ENCODE assay signal across 11 mouse cellular contexts in genomic region chr11:85392864-85393220, GRCm38 (mm10). TPM values are rescaled to one million over a fixed set of nuclear protein-coding genes. Genes with fewer than 3 reads are reported as not detected.
DNase-seq lines count a peak whose midpoint lies in the region; ATAC-seq and TF ChIP-seq lines count a peak whose summit lies in the region.
"Had no signal": no experiment of that assay in that cellular context is flagged by ENCODE, and none has a peak within 500 bp of the region (broad histone marks: within the 10 kb centered on the region; RNA-seq: fewer than 3 reads in every experiment).

No protein-coding gene starts in this region.

- ATAC-seq in megakaryocyte-erythroid progenitor cell, adult 5-6 weeks (replicated peaks; ENCODE audit: low FRiP score, low TSS enrichment, poor library complexity, severe bottlenecking), result no peak
- no peak for ATAC-seq in forebrain, embryonic 13.5 days

- peak overlapping the region; percentile 44 for H3K27ac ChIP-seq in heart, adult 2 months
- no peak overlapping the region for H3K27ac ChIP-seq in ES-E14 (ENCODE audit: insufficient read depth, low read depth, low read length, poor library complexity, severe bottlenecking)
- H3K27ac ChIP-seq in embryonic fibroblast, embryonic 13.5 days (ENCODE audit: insufficient read depth, low read length), result 0 out of 2 replicates have a peak overlapping the region, but pooled peaks have one; percentile 12
- no peak overlapping the region for H3K27ac ChIP-seq in forebrain, embryonic 13.5 days

- H3K9me3 ChIP-seq in ES-E14 (ENCODE audit: control insufficient read depth, insufficient read depth, low read depth, low read length), result no peaks in the 10 kb centered on the region
- no peaks in the 10 kb centered on the region for H3K9me3 ChIP-seq in forebrain, embryonic 13.5 days (replicated peaks)

- H3K9ac ChIP-seq in heart, adult 2 months (ENCODE audit: low read depth, low read length), result no peak overlapping the region
- peak overlapping the region; percentile 41 for H3K9ac ChIP-seq in ES-E14 (ENCODE audit: insufficient read depth, low read depth, low read length, poor library complexity, severe bottlenecking)
- H3K9ac ChIP-seq in forebrain, embryonic 13.5 days, result no peak overlapping the region

- no peaks in the 10 kb centered on the region for H3K27me3 ChIP-seq in heart, adult 2 months (ENCODE audit: control insufficient read depth, insufficient read depth, low read length)
- no peaks in the 10 kb centered on the region for H3K27me3 ChIP-seq in forebrain, embryonic 13.5 days

- 76% methylated on average over 9 of the region's 9 CpGs for WGBS in heart, adult 2 months
- 29% methylated on average over 9 of the region's 9 CpGs for WGBS in forebrain, embryonic 13.5 days

- H3K79me2 ChIP-seq in heart, adult 2 months (replicated peaks; ENCODE audit: control insufficient read depth, insufficient read depth, low read length), result no peaks in the 10 kb centered on the region

- no peak for TF ChIP-seq POLR2A in heart, adult 2 months (IDR thresholded peaks at IDR 0.05; ENCODE audit: insufficient read depth, low read depth, low read length)
- TF ChIP-seq POLR2A in embryonic fibroblast, embryonic 13.5 days (IDR thresholded peaks at IDR 0.05; ENCODE audit: low read depth, low read length), result no peak

- in situ Hi-C loops in ES-E14 (cut with MboI; ENCODE audit: low sequenced_read_pairs in 2 of 2, unreplicated experiment in 2 of 2), result no loop called here

- no peak for TF ChIP-seq EP300 in heart, adult 2 months (IDR thresholded peaks at IDR 0.05; ENCODE audit: insufficient read depth, low read depth, low read length)

- H3K4me1 ChIP-seq in heart, adult 2 months (ENCODE audit: control insufficient read depth, insufficient read depth, low read length), result no peaks in the 10 kb centered on the region; the same call in 1 of the 2 replicates
- H3K4me1 ChIP-seq in ES-E14 (ENCODE audit: control insufficient read depth in 2 of 2, insufficient read depth in 2 of 2, low read length in 2 of 2, poor library complexity in 1 of 2), result peaks cover 0 to 4% of the 10 kb centered on the region in 2 experiments; a peak in 3 of 4 replicates
- no peaks in the 10 kb centered on the region; the same call in 1 of the 2 replicates for H3K4me1 ChIP-seq in embryonic fibroblast, embryonic 13.5 days (ENCODE audit: control insufficient read depth, insufficient read depth, low read length)
- H3K4me1 ChIP-seq in forebrain, embryonic 13.5 days, result peaks cover 11% of the 10 kb centered on the region; the same call in 1 of the 2 replicates

- DNase-seq in heart, adult 2 months, result no peak
- no peak for DNase-seq in heart, adult 8-10 months (ENCODE audit: low spot score)
- peak; percentile 9 for DNase-seq in ES-E14 (ENCODE audit: low read depth, low spot score)
- DNase-seq in lung, postnatal 10 days, result peak; percentile 37
- no peak for DNase-seq in cerebellum, adult 8-10 months
- DNase-seq: adrenal gland, adult 8-10 months; spleen, adult 18-20 months had no signal

- H3K4me3 ChIP-seq in heart, adult 2 months, result no peak overlapping the region
- peak overlapping the region; percentile 20 to 27; a peak in 3 of 4 replicates for H3K4me3 ChIP-seq in ES-E14 (ENCODE audit: insufficient read depth in 1 of 2, low read depth in 1 of 2, low read length in 2 of 2, poor library complexity in 1 of 2, severe bottlenecking in 1 of 2)
- no peak overlapping the region for H3K4me3 ChIP-seq in embryonic fibroblast, embryonic 13.5 days (ENCODE audit: insufficient read depth, low read length)
- no peak overlapping the region for H3K4me3 ChIP-seq in forebrain, embryonic 13.5 days
- H3K4me3 ChIP-seq: myocyte had no signal

- no peak for TF ChIP-seq CTCF in heart, adult 2 months (IDR thresholded peaks at IDR 0.05)
- TF ChIP-seq CTCF in embryonic fibroblast, embryonic 13.5 days (IDR thresholded peaks at IDR 0.05; ENCODE audit: borderline replicate concordance, insufficient read depth, low read length), result no peak

- intact Hi-C loops in heart, adult 2 months (cut with DNase I), result no loop called here

- no peaks in the 10 kb centered on the region for H3K36me3 ChIP-seq in heart, adult 2 months (ENCODE audit: control insufficient read depth, insufficient read depth, low read length)
- no peaks in the 10 kb centered on the region for H3K36me3 ChIP-seq in ES-E14 (ENCODE audit: control insufficient read depth, insufficient read depth, low read length, poor library complexity, severe bottlenecking)
- H3K36me3 ChIP-seq in forebrain, embryonic 13.5 days (ENCODE audit: poor library complexity, severe bottlenecking), result no peaks in the 10 kb centered on the region

- no peak overlapping the region for H3K4me2 ChIP-seq in forebrain, embryonic 13.5 days

TF ChIP-seq in ES-E14, 5 proteins besides CTCF, POLR2A, EP300 and RAD21:
- no peak for TF ChIP-seq ZNF384 (IDR thresholded peaks at IDR 0.05; ENCODE audit: low read depth, low read length)
- no peak for TF ChIP-seq HCFC1 (IDR thresholded peaks at IDR 0.05; ENCODE audit: borderline replicate concordance, insufficient read depth, low read length)

RNA-seq across cellular contexts. Expression of gene Bcas3, which starts 39.9 kb away (rescaled TPM):
- 10 to 100 TPM; 36.0 to 40.4 TPM for total RNA-seq in heart, adult 2 months (2021)
- 23.0 and 26.6 TPM in 2 replicates for polyA plus RNA-seq in heart, adult 2 months (2012; rRNA removed)
- total RNA-seq in heart, adult 8-10 months (2022), result 10 to 100 TPM; 35.3 to 44.4 (median 42.9) TPM
- 23.6 and 26.9 TPM in 2 replicates for total RNA-seq in ES-E14 (2012; rRNA removed)
- polyA plus RNA-seq in embryonic fibroblast, embryonic 13.5 days (2011; ENCODE audit: insufficient read length, low read depth, missing spikeins), result 17.0 and 20.6 TPM in 2 replicates
- total RNA-seq in megakaryocyte-erythroid progenitor cell, adult 5-6 weeks (2014; fragmentation: Nextera tagmentation), result 59.0 and 64.0 TPM in 2 replicates
- 22.6 and 23.7 TPM in 2 replicates for total RNA-seq in megakaryocyte-erythroid progenitor cell, adult 5-6 weeks (2017)
- polyA plus RNA-seq in forebrain, embryonic 13.5 days (2015; fragmentation: Nextera tagmentation; extraction: Ambion mirVana), result 19.6 and 19.7 TPM in 2 replicates

Comparison
In these comparisons a context has a peak if more than half of its experiments do, and no peak if none do; other contexts are left out.
1. DNase-seq: peak in ES-E14 (single experiment) and lung, postnatal 10 days (single experiment); none in heart, adult 2 months (0 of 2), heart, adult 8-10 months (single experiment) and cerebellum, adult 8-10 months (single experiment).
2. H3K27ac ChIP-seq: peak in heart, adult 2 months (single experiment) and embryonic fibroblast, embryonic 13.5 days (single experiment); none in ES-E14 (single experiment) and forebrain, embryonic 13.5 days (single experiment).
3. H3K4me3 ChIP-seq: peak in ES-E14 (2 of 2); none in heart, adult 2 months (single experiment), embryonic fibroblast, embryonic 13.5 days (single experiment) and forebrain, embryonic 13.5 days (single experiment).